Mouse (Mus musculus) thymus, adult 2 months (tissue): Measurements from ENCODE around the gene Stk32b. TPM values are rescaled to one million over a fixed set of nuclear protein-coding genes. Genes with fewer than 3 reads are reported as not detected.

Experiments
- DNase-seq: peaks from one replicate; pipeline ENCODE4 v3.0.0; 2021
- H3K27ac ChIP-seq: fragments of 200-500 bp; 2 replicates; pipeline ENCODE4 v1.5.1; 2012; ENCODE audit warnings: low read length, control low read depth; ENCODE audit not compliant: control insufficient read depth, insufficient read depth
- H3K27me3 ChIP-seq: fragments of 200-500 bp; 2 replicates; pipeline ENCODE4 v1.6.1; 2012; ENCODE audit warnings: mild to moderate bottlenecking, low read length, moderate library complexity, mixed read lengths; ENCODE audit not compliant: control insufficient read depth, insufficient read depth
- H3K36me3 ChIP-seq: fragments of 200-500 bp; 2 replicates; pipeline ENCODE4 v1.6.1; 2012; ENCODE audit warnings: mild to moderate bottlenecking, low read length, moderate library complexity; ENCODE audit not compliant: control insufficient read depth, insufficient read depth
- H3K4me1 ChIP-seq: fragments of 200-500 bp; replicated peaks from 2 replicates; pipeline ENCODE4 v1.6.1; 2012; ENCODE audit warnings: low read length; ENCODE audit not compliant: control insufficient read depth, insufficient read depth
- H3K4me3 ChIP-seq: fragments of 200-500 bp; 2 replicates; pipeline ENCODE4 v1.5.1; 2012; ENCODE audit warnings: mild to moderate bottlenecking, low read length, control low read depth, moderate library complexity; ENCODE audit not compliant: control insufficient read depth, insufficient read depth
- CTCF ChIP-seq: fragments of 200-500 bp; IDR thresholded peaks from 2 replicates; pipeline ENCODE4 v1.5.1; 2012; ENCODE audit warnings: mild to moderate bottlenecking, control low read depth, low read length, moderate library complexity, borderline replicate concordance; ENCODE audit not compliant: control insufficient read depth, poor library complexity, insufficient read depth; ENCODE audit errors: extremely low read depth
- POLR2A ChIP-seq: fragments of 200-500 bp; IDR thresholded peaks from 2 replicates; pipeline ENCODE4 v1.6.1; 2012; ENCODE audit warnings: mild to moderate bottlenecking, low read length, control low read depth, moderate library complexity; ENCODE audit not compliant: control insufficient read depth, poor library complexity, insufficient read depth; ENCODE audit errors: extremely low read depth
- WGBS: fragments of 180-500 bp; shearing (Covaris S2); methylation state at CpG from one replicate; pipeline ENCODE4 v1.1.7; 2018; 5-methylcytosine and 5-hydroxymethylcytosine counted together
- polyA plus RNA-seq: library from polyadenylated mRNA; depleted of rRNA; stranded (reverse); fragments of >200 nt; gene quantifications from 2 replicates; pipeline ENCODE4 v1.2.3, GENCODE M21; 2012

Gene Stk32b
- polyA plus RNA-seq, 1 experiment, result 0.28 TPM

GRCm38 (mm10) chr5:37717384-37717963, 503 bp upstream of the Stk32b start:
- no peak for TF ChIP-seq POLR2A
- no peak for TF ChIP-seq CTCF
- Histone ChIP-seq H3K27ac (no peak overlapping the region), H3K27me3 (no peaks in the 10 kb centered on the region), H3K4me3 (no peak overlapping the region), H3K36me3 (no peaks in the 10 kb centered on the region), H3K4me1 (no peaks in the 10 kb centered on the region)
- WGBS, result 5% methylated on average over 14 of the region's 14 CpGs
- no peak for DNase-seq

GRCm38 (mm10) chr5:37709257-37709904, 7.6 kb downstream of the Stk32b start:
- no peaks in the 10 kb centered on the region for H3K4me1 ChIP-seq
- H3K4me3 ChIP-seq, result no peak overlapping the region
- H3K27me3 ChIP-seq, result no peaks in the 10 kb centered on the region
- DNase-seq, result no peak
- H3K36me3 ChIP-seq, result no peaks in the 10 kb centered on the region
- TF ChIP-seq POLR2A, result no peak
- TF ChIP-seq CTCF, result no peak
- H3K27ac ChIP-seq, result no peak overlapping the region
- WGBS, result 78% methylated on average over 5 of the region's 5 CpGs

GRCm38 (mm10) chr5:37708124-37708523, 8.8 kb downstream of the Stk32b start:
- DNase-seq, result no peak
- Histone ChIP-seq H3K27me3 (no peaks in the 10 kb centered on the region), H3K4me3 (no peak overlapping the region), H3K36me3 (no peaks in the 10 kb centered on the region), H3K4me1 (no peaks in the 10 kb centered on the region), H3K27ac (no peak overlapping the region)
- TF ChIP-seq CTCF (no peak), POLR2A (no peak)
- WGBS, result 74% methylated on average over 3 of the region's 3 CpGs

- Histone ChIP-seq H3K4me1 (no peaks in the 10 kb centered on the region), H3K4me3 (no peak overlapping the region), H3K27ac (no peak overlapping the region), H3K36me3 (no peaks in the 10 kb centered on the region), H3K27me3 (no peaks in the 10 kb centered on the region)
- 77% methylated on average over 2 of the region's 2 CpGs for WGBS
- DNase-seq, result no peak
- TF ChIP-seq POLR2A, result no peak
- TF ChIP-seq CTCF, result no peak
Measured at GRCm38 (mm10) chr5:37704962-37705361, 12.0 kb downstream of the Stk32b start.

GRCm38 (mm10) chr5:37699757-37700156, 17.2 kb downstream of the Stk32b start:
- H3K4me1 ChIP-seq, result no peaks in the 10 kb centered on the region
- WGBS, result 31% methylated on average over 12 of the region's 12 CpGs
- no peak overlapping the region for H3K27ac ChIP-seq
- no peak for DNase-seq
- no peaks in the 10 kb centered on the region for H3K27me3 ChIP-seq
- no peak for TF ChIP-seq POLR2A
- TF ChIP-seq CTCF, result no peak
- no peaks in the 10 kb centered on the region for H3K36me3 ChIP-seq
- H3K4me3 ChIP-seq, result no peak overlapping the region

GRCm38 (mm10) chr5:37697286-37697685, 19.7 kb downstream of the Stk32b start:
- 93% methylated on average over 7 of the region's 7 CpGs for WGBS
- DNase-seq, result no peak

More at GRCm38 (mm10) chr5:37697286-37697685, 19.7 kb downstream of the Stk32b start:
- H3K4me1 ChIP-seq, result no peaks in the 10 kb centered on the region
- no peak for TF ChIP-seq CTCF
- TF ChIP-seq POLR2A, result no peak
- H3K27me3 ChIP-seq, result no peaks in the 10 kb centered on the region
- H3K36me3 ChIP-seq, result no peaks in the 10 kb centered on the region
- H3K4me3 ChIP-seq, result no peak overlapping the region
- H3K27ac ChIP-seq, result no peak overlapping the region
